Mouse (Mus musculus) spleen, adult 12 weeks (tissue): Measurements from ENCODE around the gene Lsp1.

Experiments used
- DNase-seq: peaks from one replicate; pipeline ENCODE4 v3.0.0; 2022; ENCODE audit warnings: low spot score

Lsp1 gene

GRCm38 (mm10) chr7:142445324-142445723, 15.3 kb upstream of the Lsp1 start:
- DNase-seq, result no peak

- no peak for DNase-seq
Measured at GRCm38 (mm10) chr7:142446264-142446663, 14.3 kb upstream of the Lsp1 start.

- DNase-seq, result no peak
Measured at GRCm38 (mm10) chr7:142449038-142449617, 11.5 kb upstream of the Lsp1 start.

GRCm38 (mm10) chr7:142454706-142455105, 5.9 kb upstream of the Lsp1 start:
- DNase-seq, result no peak

GRCm38 (mm10) chr7:142455251-142455650, 5.4 kb upstream of the Lsp1 start:
- DNase-seq, result no peak

- no peak for DNase-seq
Measured at GRCm38 (mm10) chr7:142456806-142457205, 3.8 kb upstream of the Lsp1 start.

- DNase-seq, result no peak
Measured at GRCm38 (mm10) chr7:142457227-142457811, 3.3 kb upstream of the Lsp1 start.

- no peak for DNase-seq
Measured at GRCm38 (mm10) chr7:142458026-142458425, 2.6 kb upstream of the Lsp1 start.

- no peak for DNase-seq
Measured at GRCm38 (mm10) chr7:142458676-142459298, 1.8 kb upstream of the Lsp1 start.

- DNase-seq, result no peak
Measured at GRCm38 (mm10) chr7:142459299-142459691, 1.3 kb upstream of the Lsp1 start.

GRCm38 (mm10) chr7:142461446-142461845, 837 bp downstream of the Lsp1 start:
- no peak for DNase-seq

GRCm38 (mm10) chr7:142462190-142462589, 1.6 kb downstream of the Lsp1 start:
- no peak for DNase-seq

GRCm38 (mm10) chr7:142462594-142463078, 2.0 kb downstream of the Lsp1 start:
- no peak for DNase-seq

- DNase-seq, result no peak
Measured at GRCm38 (mm10) chr7:142470171-142470691, 9.6 kb downstream of the Lsp1 start.

- no peak for DNase-seq
Measured at GRCm38 (mm10) chr7:142470808-142471413, 10.3 kb downstream of the Lsp1 start.

- no peak for DNase-seq
Measured at GRCm38 (mm10) chr7:142471414-142471861, 10.8 kb downstream of the Lsp1 start.

GRCm38 (mm10) chr7:142471884-142472570, 11.4 kb downstream of the Lsp1 start:
- no peak for DNase-seq

- DNase-seq, result no peak
Measured at GRCm38 (mm10) chr7:142472936-142473335, 12.3 kb downstream of the Lsp1 start.

GRCm38 (mm10) chr7:142473476-142473875, 12.9 kb downstream of the Lsp1 start:
- DNase-seq, result no peak

GRCm38 (mm10) chr7:142474799-142475198, 14.2 kb downstream of the Lsp1 start:
- DNase-seq, result no peak

- no peak for DNase-seq
Measured at GRCm38 (mm10) chr7:142475641-142476040, 15.0 kb downstream of the Lsp1 start.

- DNase-seq, result no peak
Measured at GRCm38 (mm10) chr7:142476271-142476670, 15.7 kb downstream of the Lsp1 start.
